Mouse (Mus musculus) limb, embryonic 14.5 days (tissue): ENCODE data around the gene Dusp22. TPM values are rescaled to one million over a fixed set of nuclear protein-coding genes. Genes with fewer than 3 reads are reported as not detected.
A peak's percentile ranks its signal among the peaks of the same experiment; 100 is the strongest.

ENCODE experiments used
- ATAC-seq: fragments of 200-750 bp; cut with Nextera tagmentation; 2 replicates; pipeline ENCODE4 v1.8.0; 2017; ENCODE audit warnings: low read depth, moderate number of reproducible peaks, moderate TSS enrichment; ENCODE audit not compliant: low FRiP score
- DNase-seq: peaks from one replicate; pipeline ENCODE4 v3.0.0-alpha.2; 2015; ENCODE audit warnings: low spot score
- H3K27ac ChIP-seq: fragments of 300-500 bp; sonication (generic); replicated peaks from 2 replicates; pipeline ENCODE4 v1.5.1; 2014; ENCODE audit warnings: low read depth, mild to moderate bottlenecking, low read length, moderate library complexity, mixed read lengths
- H3K27me3 ChIP-seq: fragments of 300-500 bp; sonication (generic); 2 replicates; pipeline ENCODE4 v1.6.1; 2014; ENCODE audit warnings: low read length, mixed read lengths; ENCODE audit not compliant: control insufficient read depth, insufficient read depth
- H3K36me3 ChIP-seq: fragments of 300-500 bp; sonication (generic); 2 replicates; pipeline ENCODE4 v1.6.1; 2014; ENCODE audit warnings: mild to moderate bottlenecking, low read length, moderate library complexity, mixed read lengths; ENCODE audit not compliant: control insufficient read depth, insufficient read depth
- H3K4me1 ChIP-seq: fragments of 300-500 bp; sonication (generic); 2 replicates; pipeline ENCODE4 v1.6.1; 2014; ENCODE audit warnings: antibody characterized with exemption, low read length, mixed read lengths; ENCODE audit not compliant: control insufficient read depth, insufficient read depth
- H3K4me2 ChIP-seq: fragments of 300-500 bp; sonication (generic); replicated peaks from 2 replicates; pipeline ENCODE4 v1.6.1; 2014; ENCODE audit warnings: low read depth, mild to moderate bottlenecking, low read length, moderate library complexity; ENCODE audit not compliant: severe bottlenecking
- H3K4me3 ChIP-seq: fragments of 300-500 bp; sonication (generic); replicated peaks from 2 replicates; pipeline ENCODE4 v1.5.1; 2014; ENCODE audit warnings: low read length
- H3K9ac ChIP-seq: fragments of 300-500 bp; sonication (generic); 2 replicates; pipeline ENCODE4 v1.6.1; 2014; ENCODE audit warnings: mild to moderate bottlenecking, low read depth, low read length, moderate library complexity; ENCODE audit not compliant: severe bottlenecking
- H3K9me3 ChIP-seq: fragments of 300-500 bp; sonication (generic); 2 replicates; pipeline ENCODE4 v1.6.1; 2016; ENCODE audit warnings: low read length; ENCODE audit not compliant: control insufficient read depth
- POLR2A ChIP-seq: fragments of 200-500 bp; IDR thresholded peaks from 2 replicates; pipeline ENCODE4 v1.8.0; 2012; ENCODE audit warnings: inconsistent platforms, mild to moderate bottlenecking, moderate library complexity, borderline replicate concordance; ENCODE audit not compliant: insufficient read depth, insufficient read length; ENCODE audit errors: extremely low read depth
- WGBS: fragments of 180-500 bp; shearing (Covaris S2); extraction: QIAGEN DNeasy Blood & Tissue Kit; methylation state at CpG from one replicate; pipeline ENCODE4 v1.1.7; 2014; 5-methylcytosine and 5-hydroxymethylcytosine counted together
- polyA plus RNA-seq, 2 experiments: library from polyadenylated mRNA; depleted of rRNA in 1 of 2; stranded (reverse) in 1 of 2; unstranded in 1 of 2; fragments of >200 nt; fragmentation: Nextera tagmentation in 1 of 2; extraction: Ambion mirVana in 1 of 2; gene quantifications; 2 replicates each; pipeline versions ENCODE4 v1.2.1 to v1.2.3; 2012 to 2014

Gene Dusp22
- polyA plus RNA-seq, 2 experiments: 28.5 to 40.3 TPM

GRCm38 (mm10) chr13:30629794-30630410 is 29.9 kb upstream of the Dusp22 start:
- ATAC-seq: no peak
- 80% methylated on average over 10 of the region's 10 CpGs for WGBS
- Histone ChIP-seq H3K9me3 (no peaks in the 10 kb centered on the region), H3K27me3 (no peaks in the 10 kb centered on the region), H3K27ac (no peak overlapping the region), H3K9ac (no peak overlapping the region), H3K4me2 (no peak overlapping the region), H3K36me3 (no peaks in the 10 kb centered on the region), H3K4me1 (no peaks in the 10 kb centered on the region), H3K4me3 (no peak overlapping the region)
- no peak for DNase-seq
- TF ChIP-seq POLR2A: no peak

GRCm38 (mm10) chr13:30632998-30633397 is 26.8 kb upstream of the Dusp22 start:
- no peak overlapping the region for H3K27ac ChIP-seq
- no peaks in the 10 kb centered on the region for H3K36me3 ChIP-seq
- ATAC-seq (peak; percentile 62; the same call in 1 of the 2 replicates), DNase-seq (no peak)
- no peaks in the 10 kb centered on the region for H3K9me3 ChIP-seq
- no peaks in the 10 kb centered on the region for H3K27me3 ChIP-seq
- no peak overlapping the region for H3K4me2 ChIP-seq
- WGBS: 42% methylated on average over 6 of the region's 6 CpGs
- H3K4me3 ChIP-seq: no peak overlapping the region
- no peak for TF ChIP-seq POLR2A
- H3K9ac ChIP-seq: no peak overlapping the region
- no peaks in the 10 kb centered on the region for H3K4me1 ChIP-seq

- Histone ChIP-seq H3K27me3 (no peaks in the 10 kb centered on the region), H3K4me1 (no peaks in the 10 kb centered on the region), H3K9me3 (no peaks in the 10 kb centered on the region), H3K9ac (no peak overlapping the region), H3K27ac (no peak overlapping the region), H3K36me3 (no peaks in the 10 kb centered on the region), H3K4me2 (no peak overlapping the region), H3K4me3 (no peak overlapping the region)
- TF ChIP-seq POLR2A: no peak
- DNase-seq (no peak), ATAC-seq (no peak)
- 76% methylated on average over 4 of the region's 4 CpGs for WGBS
These were observed 23.3 kb upstream of the Dusp22 start for GRCm38 (mm10) chr13:30636453-30636852.

GRCm38 (mm10) chr13:30638378-30639115 is 21.3 kb upstream of the Dusp22 start:
- 82% methylated on average over 5 of the region's 5 CpGs for WGBS
- DNase-seq: no peak
- Histone ChIP-seq H3K9ac (no peak overlapping the region), H3K4me1 (no peaks in the 10 kb centered on the region), H3K27ac (no peak overlapping the region), H3K36me3 (no peaks in the 10 kb centered on the region), H3K4me3 (no peak overlapping the region), H3K27me3 (no peaks in the 10 kb centered on the region), H3K4me2 (no peak overlapping the region), H3K9me3 (no peaks in the 10 kb centered on the region)
- no peak for ATAC-seq
- TF ChIP-seq POLR2A: no peak

GRCm38 (mm10) chr13:30642053-30642452 is 17.7 kb upstream of the Dusp22 start:
- H3K27ac ChIP-seq: no peak overlapping the region
- WGBS: 90% methylated on average over 4 of the region's 4 CpGs
- no peak for TF ChIP-seq POLR2A
- no peaks in the 10 kb centered on the region for H3K9me3 ChIP-seq
- no peak overlapping the region for H3K9ac ChIP-seq
- no peaks in the 10 kb centered on the region for H3K4me1 ChIP-seq
- H3K4me2 ChIP-seq: no peak overlapping the region
- no peaks in the 10 kb centered on the region for H3K27me3 ChIP-seq
- ATAC-seq: no peak
- DNase-seq: no peak
- no peak overlapping the region for H3K4me3 ChIP-seq
- H3K36me3 ChIP-seq: no peaks in the 10 kb centered on the region
